Mouse (Mus musculus): ENCODE measurements at regions not wholly inside any gene's neighbourhood (a gene's known extent, or its start where the extent isn't known, plus 50 kb on each side); places are given as distances from the start of the nearest gene placed in this dataset.

DNA sequence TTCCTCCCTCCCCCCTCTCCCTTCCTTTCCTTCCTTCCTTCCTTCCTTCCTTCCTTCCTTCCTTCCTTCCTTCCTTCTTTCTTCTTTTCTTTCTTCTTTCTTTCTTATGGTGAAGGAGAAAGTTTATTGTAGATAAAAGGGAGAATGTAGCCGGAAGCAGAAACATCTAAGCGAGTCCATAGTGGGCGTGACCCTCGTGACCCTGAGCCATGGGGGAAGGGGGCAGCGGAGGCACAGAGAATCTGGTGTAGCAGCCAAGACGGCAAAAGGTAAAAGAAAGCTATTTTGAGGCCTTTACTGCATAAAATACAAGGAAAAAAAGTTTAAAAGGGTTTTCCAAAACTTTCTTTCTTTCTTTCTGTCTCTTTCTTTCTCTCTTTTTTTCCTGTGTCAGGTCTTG, 93.5 kb upstream of the Fbxo11 start:
- Histone ChIP-seq H3K4me3 (replicated peaks) (no peak overlapping the region), H3K9ac (no peak overlapping the region), H3K36me3 (no peaks in the 10 kb centered on the region), H3K4me1 (replicated peaks) (no peaks in the 10 kb centered on the region), H3K4me2 (no peak overlapping the region), H3K9me3 (replicated peaks) (no peaks in the 10 kb centered on the region), H3K27me3 (peaks cover 7% of the 10 kb centered on the region; the same call in 1 of the 2 replicates), H3K27ac (no peak overlapping the region)
- 43% methylated on average over 6 of the region's 6 CpGs for WGBS (ENCODE audit: insufficient replicate concordance)
- no peak for ATAC-seq (ENCODE audit: low read depth)
- no peak for DNase-seq

DNA sequence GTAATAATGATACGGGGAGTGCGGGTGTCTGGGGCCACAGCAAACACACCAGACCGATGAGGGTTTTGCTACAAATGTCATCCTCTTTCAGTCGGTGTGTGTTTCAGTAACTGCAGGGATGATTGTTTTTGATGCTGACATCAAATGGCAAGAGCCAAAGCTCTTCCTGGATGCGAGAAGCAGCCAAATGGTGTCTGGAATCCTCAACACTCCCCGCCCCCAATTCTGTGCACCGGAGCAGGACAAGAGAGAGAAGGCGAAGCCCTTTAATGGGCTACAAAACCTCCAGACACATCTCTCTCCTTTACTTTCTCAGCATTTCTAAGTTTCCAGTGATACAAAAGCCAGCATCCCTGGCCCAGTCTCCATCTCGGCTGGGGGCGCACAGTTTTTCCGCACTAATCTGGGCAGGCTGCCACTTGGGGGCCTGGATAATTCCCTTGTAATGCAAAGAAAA, 94.1 kb upstream of the Fbxo11 start:
- WGBS (ENCODE audit: insufficient replicate concordance) = 35% methylated on average over 11 of the region's 11 CpGs
- Histone ChIP-seq H3K4me2 (no peak overlapping the region), H3K4me1 (replicated peaks) (no peaks in the 10 kb centered on the region), H3K4me3 (replicated peaks) (no peak overlapping the region), H3K27ac (no peak overlapping the region), H3K9ac (no peak overlapping the region), H3K9me3 (replicated peaks) (no peaks in the 10 kb centered on the region), H3K27me3 (peaks cover 7% of the 10 kb centered on the region; the same call in 1 of the 2 replicates), H3K36me3 (no peaks in the 10 kb centered on the region)
- DNase-seq (no peak), ATAC-seq (ENCODE audit: low read depth) (no peak)

DNA sequence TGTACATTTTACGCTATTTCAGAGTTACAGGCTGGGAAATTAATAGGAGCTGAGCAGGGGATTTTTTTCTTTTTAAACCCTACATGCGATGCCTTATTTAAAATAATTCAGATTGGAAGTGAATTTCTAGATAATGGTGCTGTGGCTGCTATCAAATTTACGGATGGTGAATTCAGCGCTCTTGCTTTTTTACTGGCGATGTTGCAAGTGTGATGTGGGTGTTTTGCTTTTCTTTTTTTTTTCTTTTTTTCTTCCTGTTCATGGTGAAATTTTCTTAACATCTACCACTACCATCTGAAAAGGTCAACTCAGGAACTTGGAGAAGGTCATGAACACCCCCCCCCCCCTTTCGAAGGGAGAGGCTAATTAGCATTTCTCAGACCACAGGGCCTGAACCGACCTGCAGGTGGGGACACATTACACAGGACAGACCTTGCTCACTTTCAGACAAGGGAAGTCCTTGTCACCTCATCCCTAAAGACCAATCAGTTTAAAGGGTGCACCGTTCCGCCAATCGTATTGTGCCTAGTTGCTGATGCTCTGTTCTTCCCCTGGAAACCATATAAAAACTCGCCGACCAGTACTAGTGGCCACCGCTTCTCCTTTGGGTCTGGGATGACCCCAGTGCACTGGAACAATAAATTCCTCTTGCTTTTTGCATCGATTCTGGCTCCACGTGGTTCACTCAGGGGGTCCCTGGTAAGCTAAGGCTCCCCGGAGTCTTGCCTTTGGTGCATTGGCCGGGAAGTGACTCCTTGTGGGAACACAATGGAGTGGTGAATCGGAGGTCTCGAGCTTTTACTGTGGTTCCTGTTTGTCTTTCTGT, 95.0 kb upstream of the Fbxo11 start:
- no peak for ATAC-seq (ENCODE audit: low read depth)

DNA sequence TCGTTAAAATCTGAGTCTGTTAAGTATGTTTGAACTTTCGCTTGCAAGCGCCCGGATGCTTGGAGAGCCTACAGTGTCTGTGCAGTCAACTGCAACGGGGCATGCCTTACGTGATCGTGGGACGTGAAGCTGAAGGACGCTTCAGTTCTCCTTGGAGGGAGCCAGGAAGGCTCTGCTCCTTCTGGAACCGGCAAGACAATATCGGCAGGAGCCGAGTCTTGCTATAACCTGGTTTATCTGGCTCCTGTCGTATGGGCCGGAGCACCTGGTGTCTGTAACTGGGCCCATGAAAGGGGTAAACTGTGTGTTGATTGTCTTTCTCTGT, 95.5 kb upstream of the Fbxo11 start:
- Histone ChIP-seq H3K27me3 (peaks cover 7% of the 10 kb centered on the region; the same call in 1 of the 2 replicates), H3K27ac (no peak overlapping the region), H3K4me1 (replicated peaks) (no peaks in the 10 kb centered on the region), H3K4me2 (no peak overlapping the region), H3K9me3 (replicated peaks) (no peaks in the 10 kb centered on the region), H3K4me3 (replicated peaks) (no peak overlapping the region), H3K9ac (no peak overlapping the region), H3K36me3 (no peaks in the 10 kb centered on the region)
- no peak for DNase-seq
- no peak for ATAC-seq (ENCODE audit: low read depth)
- WGBS (ENCODE audit: insufficient replicate concordance) = 73% methylated on average over 14 of the region's 14 CpGs

More for the DNA sequence above, 95.0 kb upstream of the Fbxo11 start:
- H3K4me2 ChIP-seq = no peak overlapping the region
- H3K4me3 ChIP-seq (replicated peaks) = no peak overlapping the region
- H3K9me3 ChIP-seq (replicated peaks) = no peaks in the 10 kb centered on the region
- no peak for DNase-seq
- no peak overlapping the region for H3K27ac ChIP-seq
- no peaks in the 10 kb centered on the region for H3K36me3 ChIP-seq
- no peaks in the 10 kb centered on the region for H3K4me1 ChIP-seq (replicated peaks)
- H3K9ac ChIP-seq = no peak overlapping the region
- 53% methylated on average over 19 of the region's 19 CpGs for WGBS (ENCODE audit: insufficient replicate concordance)
- peaks cover 7% of the 10 kb centered on the region; the same call in 1 of the 2 replicates for H3K27me3 ChIP-seq

DNA sequence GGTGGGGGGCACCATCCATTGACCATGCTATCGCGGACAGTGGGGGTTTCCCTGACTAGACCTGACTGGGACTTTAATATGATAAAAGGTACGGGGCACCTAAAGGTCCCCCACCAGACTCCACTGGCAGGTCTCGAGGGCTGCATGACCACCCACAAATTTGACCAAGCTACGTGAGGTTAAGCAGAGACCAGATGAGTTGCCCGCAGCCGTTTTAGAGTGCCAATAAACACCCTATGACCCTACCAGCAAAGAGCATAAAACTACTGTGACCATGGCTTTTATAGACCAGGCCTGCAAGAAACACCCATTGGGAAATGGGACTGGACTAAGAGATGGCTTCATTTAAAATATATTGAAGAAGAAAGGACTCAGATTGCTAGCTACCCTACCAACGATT, 96.7 kb upstream of the Fbxo11 start:
- no peak for ATAC-seq (ENCODE audit: low read depth)
- WGBS (ENCODE audit: insufficient replicate concordance) = 73% methylated on average over 8 of the region's 8 CpGs
- Histone ChIP-seq H3K4me1 (replicated peaks) (no peaks in the 10 kb centered on the region), H3K9ac (no peak overlapping the region), H3K27me3 (peaks cover 7% of the 10 kb centered on the region; the same call in 1 of the 2 replicates), H3K9me3 (replicated peaks) (no peaks in the 10 kb centered on the region), H3K27ac (no peak overlapping the region), H3K36me3 (no peaks in the 10 kb centered on the region), H3K4me2 (no peak overlapping the region), H3K4me3 (replicated peaks) (no peak overlapping the region)
- no peak for DNase-seq

DNA sequence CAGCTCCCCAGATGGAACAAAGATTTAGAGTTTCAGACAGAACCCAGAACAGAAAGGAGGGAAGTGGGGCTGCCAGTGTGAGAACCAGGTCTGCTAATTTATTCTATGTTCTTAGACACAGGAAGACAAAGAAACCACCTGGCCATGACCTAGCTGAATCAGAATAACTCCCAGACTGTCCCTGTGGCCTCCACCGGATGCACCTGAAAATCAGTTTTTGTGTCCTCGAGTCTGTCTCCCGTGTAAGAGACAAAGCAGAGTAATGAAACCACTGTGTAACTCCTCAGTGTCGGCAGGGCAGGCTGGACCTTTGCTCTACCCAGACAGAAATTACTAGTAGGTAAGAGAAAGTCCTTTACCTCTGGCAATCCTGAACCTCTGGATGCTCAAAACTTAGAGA, 99.7 kb upstream of the Fbxo11 start:
- WGBS (ENCODE audit: insufficient replicate concordance) = 66% methylated on average over 4 of the region's 4 CpGs

DNA sequence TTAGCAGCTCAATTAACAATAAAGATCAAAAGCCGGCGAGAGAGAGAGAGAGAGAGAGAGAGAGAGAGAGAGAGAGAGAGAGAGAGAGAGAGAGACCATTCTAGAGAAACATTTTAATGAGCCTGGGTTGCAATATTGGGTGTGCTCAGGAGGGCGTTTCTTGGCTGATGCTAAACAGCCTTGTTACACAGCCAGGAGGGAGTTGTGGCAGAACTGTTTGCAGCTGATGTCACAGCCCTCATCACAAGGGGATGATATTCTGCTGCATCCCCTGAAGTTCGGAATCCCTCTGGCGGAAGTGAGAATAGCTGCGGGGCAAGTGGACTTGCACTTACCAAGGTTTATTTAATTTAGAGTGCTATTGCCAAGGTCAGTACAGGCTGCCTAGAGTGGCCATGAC, 100.7 kb upstream of the Fbxo11 start:
- DNase-seq (no peak), ATAC-seq (ENCODE audit: low read depth) (no peak)
- H3K4me3 ChIP-seq (replicated peaks) = no peak overlapping the region
- H3K27ac ChIP-seq = no peak overlapping the region
- H3K9me3 ChIP-seq (replicated peaks) = no peaks in the 10 kb centered on the region
- no peaks in the 10 kb centered on the region for H3K36me3 ChIP-seq
- H3K27me3 ChIP-seq = no peaks in the 10 kb centered on the region; the same call in 1 of the 2 replicates
- H3K4me1 ChIP-seq (replicated peaks) = no peaks in the 10 kb centered on the region
- WGBS (ENCODE audit: insufficient replicate concordance) = 69% methylated on average over 6 of the region's 6 CpGs
- no peak overlapping the region for H3K9ac ChIP-seq
- no peak overlapping the region for H3K4me2 ChIP-seq

More for the DNA sequence above, 99.7 kb upstream of the Fbxo11 start:
- DNase-seq (no peak), ATAC-seq (ENCODE audit: low read depth) (no peak)
- Histone ChIP-seq H3K9me3 (replicated peaks) (no peaks in the 10 kb centered on the region), H3K4me2 (no peak overlapping the region), H3K36me3 (no peaks in the 10 kb centered on the region), H3K27ac (no peak overlapping the region), H3K27me3 (no peaks in the 10 kb centered on the region; the same call in 1 of the 2 replicates), H3K4me3 (replicated peaks) (no peak overlapping the region), H3K9ac (no peak overlapping the region), H3K4me1 (replicated peaks) (no peaks in the 10 kb centered on the region)

DNA sequence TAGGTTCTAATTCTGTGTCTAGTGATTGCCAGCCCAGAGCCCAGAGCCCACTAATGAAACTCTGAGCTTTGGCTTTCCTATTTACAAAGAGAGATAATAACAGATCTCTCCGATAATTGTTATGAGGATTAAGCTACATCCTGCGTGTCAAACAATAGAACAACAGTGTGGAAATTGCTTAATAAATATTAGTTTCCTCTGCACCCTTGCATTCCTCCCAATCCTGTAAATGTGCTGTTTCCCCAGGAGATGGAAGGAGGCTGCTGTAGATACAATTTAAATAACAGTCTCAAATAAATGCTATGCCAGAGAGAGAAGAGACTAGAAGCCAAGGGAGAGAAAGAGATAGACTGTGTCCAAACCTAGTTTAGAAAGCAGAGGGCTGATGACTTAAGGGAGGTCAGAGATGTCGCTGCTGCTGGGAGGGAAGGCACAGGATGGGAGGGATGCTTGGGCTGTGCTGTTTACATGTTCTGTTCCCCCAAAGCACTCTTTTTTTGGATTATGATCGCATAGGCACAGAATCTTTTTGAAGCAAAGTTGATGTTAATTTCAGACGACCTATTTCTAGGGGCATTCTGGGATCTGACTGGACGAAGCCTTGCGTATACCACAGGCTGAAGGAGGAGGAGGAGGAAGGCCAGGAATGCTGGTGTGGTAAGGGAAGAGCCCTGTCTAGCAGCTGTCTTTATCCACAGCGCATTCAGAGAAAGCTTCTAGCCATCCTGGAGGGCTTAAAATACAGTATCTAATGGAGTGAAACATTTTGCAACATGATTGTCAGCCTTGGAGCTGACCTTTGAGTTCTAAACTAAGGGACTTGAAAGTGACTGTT, 103.4 kb upstream of the Fbxo11 start:
- ATAC-seq (ENCODE audit: low read depth) (no peak), DNase-seq (no peak)
- Histone ChIP-seq H3K27ac (no peak overlapping the region), H3K4me1 (replicated peaks) (no peaks in the 10 kb centered on the region), H3K36me3 (no peaks in the 10 kb centered on the region), H3K4me3 (replicated peaks) (no peak overlapping the region), H3K9me3 (replicated peaks) (no peaks in the 10 kb centered on the region), H3K9ac (no peak overlapping the region), H3K27me3 (no peaks in the 10 kb centered on the region), H3K4me2 (no peak overlapping the region)
- WGBS (ENCODE audit: insufficient replicate concordance) = 59% methylated on average over 8 of the region's 8 CpGs

DNA sequence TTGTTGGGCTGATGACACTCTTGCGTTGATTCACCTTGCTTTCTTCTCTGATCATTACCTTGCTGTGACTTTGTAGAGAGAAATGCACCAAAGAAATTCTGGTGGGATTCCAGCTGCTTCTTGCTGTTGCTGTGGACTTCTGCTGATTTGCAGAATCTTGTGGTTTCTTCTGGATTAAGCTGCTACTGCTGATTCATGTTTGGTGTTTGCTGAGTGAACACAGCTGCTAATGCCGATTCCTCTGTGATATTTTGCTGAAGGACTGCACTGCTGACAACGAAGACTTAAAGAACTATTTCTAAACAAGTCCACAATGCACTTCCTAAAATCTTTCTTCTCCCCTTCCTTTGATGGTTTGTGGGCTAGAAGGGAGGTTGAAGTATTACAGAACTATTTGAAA, 106.5 kb upstream of the Fbxo11 start:
- WGBS (ENCODE audit: insufficient replicate concordance) = 54% methylated on average over 3 of the region's 3 CpGs

DNA sequence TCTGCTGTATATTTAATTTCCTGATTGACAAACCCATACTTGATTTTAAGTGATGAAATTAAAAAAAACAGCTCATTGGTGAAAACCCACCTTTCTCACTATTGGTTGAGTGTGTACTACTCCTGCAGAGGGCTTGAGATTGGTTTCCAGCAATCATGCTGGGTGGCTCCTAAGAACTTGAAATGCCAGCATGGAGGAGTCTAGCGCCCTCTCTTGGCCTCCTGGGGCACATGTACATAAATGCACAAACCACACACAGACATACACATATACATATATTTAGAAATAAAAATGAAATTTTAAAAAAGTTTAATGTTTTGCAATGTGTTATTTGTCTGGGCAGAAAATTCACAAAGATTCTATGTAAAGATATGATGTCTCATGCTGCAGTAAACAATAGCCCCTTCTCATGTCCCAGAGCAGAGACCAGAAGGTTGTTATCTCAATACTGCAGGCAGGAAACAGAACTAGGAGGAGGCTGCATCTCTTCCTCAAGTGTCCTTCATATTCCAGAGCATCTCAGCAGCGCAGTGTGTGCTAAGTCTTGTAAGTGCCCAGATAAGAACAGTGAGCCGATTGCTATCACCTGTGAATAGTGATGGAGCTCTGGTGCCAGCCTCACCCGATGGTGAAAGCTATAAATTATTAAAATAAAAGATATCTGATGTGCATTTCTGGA, 108.4 kb upstream of the Fbxo11 start:
- no peak for ATAC-seq (ENCODE audit: low read depth)
- Histone ChIP-seq H3K9me3 (replicated peaks) (no peaks in the 10 kb centered on the region), H3K27ac (no peak overlapping the region), H3K27me3 (no peaks in the 10 kb centered on the region), H3K9ac (no peak overlapping the region), H3K4me1 (replicated peaks) (no peaks in the 10 kb centered on the region), H3K4me2 (no peak overlapping the region), H3K36me3 (no peaks in the 10 kb centered on the region), H3K4me3 (replicated peaks) (no peak overlapping the region)
- 21% methylated on average over 4 of the region's 4 CpGs for WGBS (ENCODE audit: insufficient replicate concordance)
- no peak for DNase-seq

More for the DNA sequence above, 106.5 kb upstream of the Fbxo11 start:
- Histone ChIP-seq H3K4me3 (replicated peaks) (no peak overlapping the region), H3K9ac (no peak overlapping the region), H3K4me1 (replicated peaks) (no peaks in the 10 kb centered on the region), H3K27ac (no peak overlapping the region), H3K27me3 (no peaks in the 10 kb centered on the region), H3K4me2 (no peak overlapping the region), H3K36me3 (no peaks in the 10 kb centered on the region), H3K9me3 (replicated peaks) (no peaks in the 10 kb centered on the region)
- no peak for DNase-seq
- ATAC-seq (ENCODE audit: low read depth) = no peak

DNA sequence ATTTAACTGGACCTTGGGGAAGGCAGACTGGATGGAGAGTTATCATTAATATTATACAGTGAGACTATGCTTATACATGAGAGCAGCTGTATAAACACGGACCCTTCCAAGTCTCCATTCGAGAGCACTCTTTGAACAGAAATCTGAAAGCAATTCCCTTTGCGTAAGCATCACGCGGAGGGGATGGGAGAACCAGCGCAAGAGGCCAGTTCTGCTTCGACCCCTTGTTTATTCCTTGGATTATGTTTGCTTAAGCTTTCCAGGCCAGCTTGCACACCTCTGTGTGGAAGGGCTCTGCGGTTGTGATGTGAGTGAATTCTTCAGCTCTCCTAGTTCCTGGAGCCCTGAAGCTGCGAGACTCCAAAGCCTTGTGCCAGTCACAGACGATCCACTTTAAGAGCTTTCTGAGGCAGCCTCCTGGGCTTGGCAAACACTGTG, 109.2 kb upstream of the Fbxo11 start:
- Histone ChIP-seq H3K27ac (no peak overlapping the region), H3K36me3 (no peaks in the 10 kb centered on the region), H3K27me3 (no peaks in the 10 kb centered on the region), H3K9ac (no peak overlapping the region), H3K4me3 (replicated peaks) (no peak overlapping the region), H3K4me2 (no peak overlapping the region), H3K4me1 (replicated peaks) (no peaks in the 10 kb centered on the region), H3K9me3 (replicated peaks) (no peaks in the 10 kb centered on the region)
- 73% methylated on average over 10 of the region's 10 CpGs for WGBS (ENCODE audit: insufficient replicate concordance)
- DNase-seq (no peak), ATAC-seq (ENCODE audit: low read depth) (no peak)
